In genomic region chr17:66326552-66327045, GRCm38 (mm10) we compare ENCODE assay signal across 10 mouse cellular contexts.
A peak's percentile ranks its signal among the peaks of the same experiment; 100 is the strongest.
DNase-seq lines count a peak whose midpoint lies in the region; ATAC-seq and TF ChIP-seq lines count a peak whose summit lies in the region.
"Had no signal": no experiment of that assay in that cellular context is flagged by ENCODE, and none has a peak within 500 bp of the region (broad histone marks: within the 10 kb centered on the region; RNA-seq: fewer than 3 reads in every experiment).

No protein-coding gene starts in this region.

- H3K9me3 ChIP-seq in hindbrain, embryonic 13.5 days: no peaks in the 10 kb centered on the region; the same call in 1 of the 2 replicates
- H3K9me3 ChIP-seq in hindbrain, embryonic 11.5 days (ENCODE audit: control insufficient read depth, low read length): no peaks in the 10 kb centered on the region
- no peaks in the 10 kb centered on the region for H3K9me3 ChIP-seq in lung, postnatal 0 days (ENCODE audit: low read length)
- H3K9me3 ChIP-seq in ES-E14 (ENCODE audit: control insufficient read depth, insufficient read depth, low read depth, low read length): no peaks in the 10 kb centered on the region
- no peaks in the 10 kb centered on the region for H3K9me3 ChIP-seq in forebrain, embryonic 13.5 days (replicated peaks)
- H3K9me3 ChIP-seq: embryonic facial prominence, embryonic 13.5 days; forebrain, embryonic 12.5 days had no signal

- 94% methylated on average over 5 of the region's 5 CpGs for WGBS in hindbrain, embryonic 13.5 days
- 93% methylated on average over 5 of the region's 5 CpGs for WGBS in hindbrain, embryonic 11.5 days
- WGBS in lung, postnatal 0 days: 83% methylated on average over 5 of the region's 5 CpGs
- WGBS in forebrain, embryonic 13.5 days: 84% methylated on average over 5 of the region's 5 CpGs

- peak overlapping the region; percentile 88 for H3K27ac ChIP-seq in hindbrain, embryonic 13.5 days
- no peak overlapping the region for H3K27ac ChIP-seq in hindbrain, embryonic 11.5 days (ENCODE audit: low read depth, low read length)
- no peak overlapping the region for H3K27ac ChIP-seq in lung, postnatal 0 days (ENCODE audit: low read length)
- no peak overlapping the region for H3K27ac ChIP-seq in ES-E14 (ENCODE audit: insufficient read depth, low read depth, low read length, poor library complexity, severe bottlenecking)
- no peak overlapping the region for H3K27ac ChIP-seq in forebrain, embryonic 13.5 days
- H3K27ac ChIP-seq: embryonic facial prominence, embryonic 13.5 days had no signal

- TF ChIP-seq EP300 in lung, postnatal 0 days (IDR thresholded peaks at IDR 0.05): no peak

- ATAC-seq in hindbrain, embryonic 13.5 days (ENCODE audit: low FRiP score): no peak
- no peak for ATAC-seq in hindbrain, embryonic 11.5 days (ENCODE audit: low FRiP score)
- no peak for ATAC-seq in lung, postnatal 0 days
- no peak for ATAC-seq in forebrain, embryonic 13.5 days

- H3K4me3 ChIP-seq in hindbrain, embryonic 13.5 days: no peak overlapping the region
- no peak overlapping the region for H3K4me3 ChIP-seq in hindbrain, embryonic 11.5 days (ENCODE audit: low read depth, low read length)
- no peak overlapping the region for H3K4me3 ChIP-seq in lung, postnatal 0 days (ENCODE audit: low read depth, low read length)
- no peak overlapping the region for H3K4me3 ChIP-seq in ES-E14 (ENCODE audit: insufficient read depth in 1 of 2, low read depth in 1 of 2, low read length in 2 of 2, poor library complexity in 1 of 2, severe bottlenecking in 1 of 2)
- H3K4me3 ChIP-seq in forebrain, embryonic 13.5 days: no peak overlapping the region
- H3K4me3 ChIP-seq: embryonic facial prominence, embryonic 13.5 days; forebrain, embryonic 12.5 days had no signal

- peaks cover 26% of the 10 kb centered on the region for H3K4me1 ChIP-seq in hindbrain, embryonic 13.5 days (replicated peaks)
- H3K4me1 ChIP-seq in hindbrain, embryonic 11.5 days (replicated peaks; ENCODE audit: control insufficient read depth, insufficient read depth, low read length): no peaks in the 10 kb centered on the region; the same call in 1 of the 2 replicates
- H3K4me1 ChIP-seq in lung, postnatal 0 days (ENCODE audit: insufficient read depth, low read depth, low read length): no peaks in the 10 kb centered on the region
- H3K4me1 ChIP-seq in ES-E14 (ENCODE audit: control insufficient read depth in 2 of 2, insufficient read depth in 2 of 2, low read length in 2 of 2, poor library complexity in 1 of 2): peaks cover 4 to 5% of the 10 kb centered on the region in 2 experiments; a peak in 3 of 4 replicates
- H3K4me1 ChIP-seq in forebrain, embryonic 13.5 days: peaks cover 13% of the 10 kb centered on the region
- H3K4me1 ChIP-seq: embryonic facial prominence, embryonic 13.5 days had no signal

- H3K36me3 ChIP-seq in hindbrain, embryonic 13.5 days: no peaks in the 10 kb centered on the region
- H3K36me3 ChIP-seq in hindbrain, embryonic 11.5 days (ENCODE audit: control insufficient read depth, insufficient read depth, low read length): no peaks in the 10 kb centered on the region
- H3K36me3 ChIP-seq in lung, postnatal 0 days (ENCODE audit: insufficient read depth, low read length): no peaks in the 10 kb centered on the region
- no peaks in the 10 kb centered on the region for H3K36me3 ChIP-seq in ES-E14 (ENCODE audit: control insufficient read depth, insufficient read depth, low read length, poor library complexity, severe bottlenecking)
- no peaks in the 10 kb centered on the region for H3K36me3 ChIP-seq in forebrain, embryonic 13.5 days (ENCODE audit: poor library complexity, severe bottlenecking)
- H3K36me3 ChIP-seq: embryonic facial prominence, embryonic 13.5 days; forebrain, embryonic 12.5 days had no signal

- H3K4me2 ChIP-seq in hindbrain, embryonic 13.5 days: no peak overlapping the region
- H3K4me2 ChIP-seq in hindbrain, embryonic 11.5 days (replicated peaks; ENCODE audit: low read depth, low read length): no peak overlapping the region
- no peak overlapping the region for H3K4me2 ChIP-seq in lung, postnatal 0 days (replicated peaks; ENCODE audit: low read depth, low read length)
- no peak overlapping the region for H3K4me2 ChIP-seq in forebrain, embryonic 13.5 days
- H3K4me2 ChIP-seq: embryonic facial prominence, embryonic 13.5 days; forebrain, embryonic 12.5 days had no signal

- H3K9ac ChIP-seq in hindbrain, embryonic 13.5 days: no peak overlapping the region
- no peak overlapping the region for H3K9ac ChIP-seq in hindbrain, embryonic 11.5 days (ENCODE audit: low read depth, low read length)
- no peak overlapping the region for H3K9ac ChIP-seq in lung, postnatal 0 days (replicated peaks; ENCODE audit: low read depth)
- H3K9ac ChIP-seq in ES-E14 (ENCODE audit: insufficient read depth, low read depth, low read length, poor library complexity, severe bottlenecking): no peak overlapping the region
- H3K9ac ChIP-seq in forebrain, embryonic 13.5 days: no peak overlapping the region
- H3K9ac ChIP-seq: embryonic facial prominence, embryonic 13.5 days; forebrain, embryonic 12.5 days had no signal

- in situ Hi-C loops in ES-E14 (cut with MboI; ENCODE audit: low sequenced_read_pairs in 2 of 2, unreplicated experiment in 2 of 2): no loop called here

- TF ChIP-seq CTCF in lung, postnatal 0 days (IDR thresholded peaks at IDR 0.05): peak; percentile 59

- H3K27me3 ChIP-seq in hindbrain, embryonic 13.5 days: no peaks in the 10 kb centered on the region
- no peaks in the 10 kb centered on the region for H3K27me3 ChIP-seq in hindbrain, embryonic 11.5 days (ENCODE audit: control insufficient read depth, insufficient read depth, low read length)
- no peaks in the 10 kb centered on the region for H3K27me3 ChIP-seq in lung, postnatal 0 days (replicated peaks; ENCODE audit: insufficient read depth, low read length)
- no peaks in the 10 kb centered on the region for H3K27me3 ChIP-seq in forebrain, embryonic 13.5 days
- H3K27me3 ChIP-seq: embryonic facial prominence, embryonic 13.5 days; forebrain, embryonic 12.5 days had no signal

- no peak for DNase-seq in hindbrain, embryonic 11.5 days (ENCODE audit: low spot score)
- no peak for DNase-seq in lung, postnatal 0 days (ENCODE audit: low spot score)
- DNase-seq in lung, adult 18-20 months: no peak
- DNase-seq in ES-E14 (ENCODE audit: low read depth, low spot score): no peak
- DNase-seq in cerebellum, postnatal 25 days: peak; percentile 39 to 49
- DNase-seq: gastrocnemius, postnatal 25 days had no signal

TF ChIP-seq in ES-E14, 5 proteins besides CTCF, POLR2A, EP300 and RAD21:
- TF ChIP-seq MAFK (IDR thresholded peaks at IDR 0.05; ENCODE audit: insufficient read depth, low read depth, low read length) (peak; percentile 93), CHD2 (IDR thresholded peaks at IDR 0.05; ENCODE audit: low read depth, low read length) (no peak), HCFC1 (IDR thresholded peaks at IDR 0.05; ENCODE audit: borderline replicate concordance, insufficient read depth, low read length) (no peak), ZC3H11A (IDR thresholded peaks at IDR 0.05; ENCODE audit: borderline replicate concordance, low read depth, low read length) (peak; percentile 18; the same call in 1 of the 2 replicates), ZNF384 (IDR thresholded peaks at IDR 0.05; ENCODE audit: low read depth, low read length) (no peak)

Comparison
In these comparisons a context has a peak if more than half of its experiments do, and no peak if none do; other contexts are left out.
1. DNase-seq: peak in cerebellum, postnatal 25 days (2 of 2); none in hindbrain, embryonic 11.5 days (single experiment), lung, postnatal 0 days (single experiment), lung, adult 18-20 months (0 of 2) and ES-E14 (single experiment).